Mouse (Mus musculus): ENCODE measurements around the gene Cpne7.

Gene Cpne7

GRCm38 (mm10) chr8:123114644-123115043 is 2.5 kb upstream of the Cpne7 start:
- DNase-seq, result no peak

- no peak for DNase-seq
Observed at GRCm38 (mm10) chr8:123117744-123118143, 570 bp downstream of the Cpne7 start.

DNA sequence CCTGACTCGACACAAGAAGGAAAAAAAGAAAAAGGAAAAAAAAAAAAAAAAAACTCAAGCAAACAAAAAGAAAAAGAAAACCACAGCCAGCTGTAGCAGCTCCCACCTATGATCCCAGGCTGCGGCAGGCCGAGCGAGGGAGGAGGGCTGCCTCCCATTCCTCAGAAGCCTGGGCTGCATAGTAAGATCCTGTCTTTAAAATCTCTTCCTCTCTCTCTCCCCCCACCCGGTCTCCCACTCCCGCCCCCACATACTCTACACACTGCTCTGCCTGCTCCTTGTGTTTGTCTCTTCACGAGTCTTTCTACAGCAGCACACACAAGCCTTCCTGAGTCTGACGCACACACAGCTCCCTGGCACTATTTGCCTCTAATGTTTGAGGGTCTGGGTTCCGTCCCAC is 4.9 kb downstream of the Cpne7 start:
- DNase-seq, result no peak

GRCm38 (mm10) chr8:123122670-123123069 is 5.5 kb downstream of the Cpne7 start:
- no peak for DNase-seq

DNA sequence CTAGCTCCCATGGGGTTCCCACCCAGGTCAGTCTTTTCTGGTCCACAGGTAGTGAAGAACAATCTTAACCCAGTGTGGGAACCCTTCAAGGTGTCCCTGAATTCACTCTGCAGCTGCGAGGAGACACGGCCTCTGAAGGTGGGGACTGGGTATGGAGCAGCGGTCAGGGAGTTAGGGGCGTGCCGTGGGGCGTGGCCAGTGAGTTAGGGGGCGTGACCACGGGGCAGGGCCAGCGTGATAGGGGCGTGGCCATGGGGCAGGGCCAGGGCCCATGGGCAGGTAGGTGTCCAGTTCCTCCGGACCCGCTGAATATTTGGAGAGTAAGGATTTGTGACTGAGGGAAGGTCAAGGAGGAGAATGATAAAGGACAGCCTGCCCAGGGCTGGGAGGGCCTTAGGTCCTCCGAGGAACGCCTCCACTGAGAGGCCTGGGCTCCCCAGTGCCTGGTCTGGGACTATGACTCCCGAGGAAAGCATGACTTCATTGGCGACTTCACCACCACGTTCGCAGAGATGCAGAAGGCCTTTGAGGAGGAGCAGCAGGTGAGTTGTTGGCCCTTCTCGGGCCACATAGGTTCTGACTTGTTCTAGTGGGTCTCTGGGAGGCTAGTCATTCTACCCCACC is 9.1 kb downstream of the Cpne7 start:
- peak; percentile 70 to 81 for DNase-seq

GRCm38 (mm10) chr8:123131041-123131440 is 13.9 kb downstream of the Cpne7 start:
- DNase-seq, result no peak

GRCm38 (mm10) chr8:123132953-123133352 is 15.8 kb downstream of the Cpne7 start:
- DNase-seq, result no peak

DNA sequence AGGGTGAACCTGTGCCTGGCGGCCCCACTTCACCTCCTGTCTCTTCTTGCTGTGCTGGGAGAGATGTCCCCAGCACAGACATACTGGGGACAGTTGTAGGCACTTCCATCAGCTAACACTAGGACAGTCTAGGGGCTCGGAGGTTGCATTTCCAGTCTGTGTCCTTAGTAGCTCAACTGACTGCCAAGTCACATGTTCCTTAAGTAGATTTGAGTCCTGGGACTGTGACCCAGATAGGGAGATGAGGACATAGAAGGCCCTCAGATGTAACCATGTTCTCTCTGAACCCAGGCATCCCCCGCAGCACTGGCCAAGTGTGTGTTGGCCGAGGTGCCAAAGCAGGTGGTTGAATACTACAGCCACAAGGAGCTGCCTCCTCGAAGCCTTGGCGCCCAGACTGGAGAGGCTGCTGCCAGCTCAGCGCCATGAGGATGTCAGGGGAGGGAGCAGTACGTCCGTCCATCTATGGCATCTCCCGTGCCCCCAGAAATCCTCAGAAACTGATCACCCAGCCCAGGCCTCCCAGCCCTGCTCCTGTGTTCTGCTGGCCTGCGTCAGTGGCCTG is 17.1 kb downstream of the Cpne7 start:
- DNase-seq, result no peak

DNA sequence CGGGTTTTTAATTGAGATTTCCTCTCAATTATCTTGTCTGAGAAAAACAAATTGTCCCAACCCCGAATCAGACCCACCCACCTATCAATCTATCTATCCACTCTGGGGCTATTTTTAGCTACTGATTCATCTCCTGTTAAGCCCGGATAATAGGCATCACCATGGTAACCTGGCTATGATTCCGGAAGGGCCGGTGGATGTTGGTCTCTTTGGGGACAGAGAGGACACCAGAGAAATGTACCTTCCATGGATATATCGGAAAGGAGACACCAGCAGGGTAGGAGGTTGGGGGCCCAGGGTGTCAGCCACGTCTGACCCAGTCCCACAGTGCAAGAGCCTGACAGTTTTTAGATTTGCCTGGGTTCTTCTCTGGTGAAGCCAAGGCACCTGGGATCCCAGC is 18.2 kb downstream of the Cpne7 start:
- no peak for DNase-seq

DNA sequence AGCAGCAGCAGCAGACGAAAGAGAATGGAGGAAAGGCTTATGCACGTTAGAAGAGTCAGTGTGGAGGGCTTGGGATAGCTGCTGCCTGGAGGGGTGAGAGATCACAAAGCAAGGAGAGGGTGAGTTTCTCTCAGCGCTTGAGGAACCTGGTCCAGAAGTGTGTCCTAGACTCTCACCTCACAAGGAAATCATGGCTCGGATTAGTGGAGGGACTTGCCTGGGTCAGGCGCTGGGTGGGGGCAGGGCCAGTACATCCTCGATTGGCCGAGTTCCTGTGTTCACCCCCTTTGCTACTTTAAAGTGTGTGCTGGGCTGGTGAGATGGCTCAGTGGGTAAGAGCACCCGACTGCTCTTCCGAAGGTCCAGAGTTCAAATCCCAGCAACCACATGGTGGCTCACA is 18.6 kb downstream of the Cpne7 start:
- no peak for DNase-seq

DNA sequence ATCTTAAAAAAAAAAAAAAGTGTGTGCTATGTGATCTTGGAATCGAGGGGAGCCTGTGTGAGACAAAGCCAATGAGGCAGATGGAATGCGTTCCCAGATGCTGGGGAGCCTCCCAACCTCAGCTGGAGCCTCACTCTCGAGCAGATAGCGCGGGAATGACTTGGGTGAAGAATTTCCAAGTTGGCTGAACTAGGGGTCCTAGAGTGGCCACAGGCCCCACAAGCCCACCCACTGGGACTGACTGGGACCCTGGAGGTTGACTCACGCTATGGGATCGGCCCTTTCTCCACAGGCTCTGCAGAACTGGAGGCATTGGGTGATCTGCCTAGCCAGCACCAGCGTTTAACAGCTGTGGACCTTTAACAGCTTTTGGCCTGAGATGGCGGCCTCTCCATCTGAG is 19.1 kb downstream of the Cpne7 start:
- no peak for DNase-seq

DNA sequence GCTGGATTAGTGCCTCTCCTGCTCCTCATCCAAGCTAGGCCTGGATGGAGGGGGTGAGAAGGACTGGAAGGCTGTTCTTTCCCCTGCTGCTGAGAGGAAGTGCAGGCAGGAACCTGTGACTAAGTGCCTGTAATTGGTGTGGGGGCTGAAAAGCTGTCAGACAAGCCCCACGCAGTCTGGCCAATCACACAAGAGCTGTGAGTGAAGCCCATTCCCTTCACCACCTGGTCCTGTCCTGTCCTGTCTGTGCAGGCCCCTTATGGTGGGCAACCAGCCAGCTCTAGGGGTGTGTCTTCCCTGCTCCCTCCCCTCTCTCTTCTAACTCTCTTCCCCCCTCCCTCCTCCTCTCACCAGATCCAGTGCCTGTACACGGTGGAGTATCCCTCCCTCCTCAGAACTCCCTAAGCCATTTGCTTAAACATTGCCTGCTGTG is 20.5 kb downstream of the Cpne7 start:
- peak; percentile 52 to 75 for DNase-seq

GRCm38 (mm10) chr8:123138741-123139140 is 21.6 kb downstream of the Cpne7 start:
- DNase-seq, result no peak

GRCm38 (mm10) chr8:123141741-123142462 is 24.7 kb downstream of the Cpne7 start:
- DNase-seq, result peak; percentile 83 to 87

DNA sequence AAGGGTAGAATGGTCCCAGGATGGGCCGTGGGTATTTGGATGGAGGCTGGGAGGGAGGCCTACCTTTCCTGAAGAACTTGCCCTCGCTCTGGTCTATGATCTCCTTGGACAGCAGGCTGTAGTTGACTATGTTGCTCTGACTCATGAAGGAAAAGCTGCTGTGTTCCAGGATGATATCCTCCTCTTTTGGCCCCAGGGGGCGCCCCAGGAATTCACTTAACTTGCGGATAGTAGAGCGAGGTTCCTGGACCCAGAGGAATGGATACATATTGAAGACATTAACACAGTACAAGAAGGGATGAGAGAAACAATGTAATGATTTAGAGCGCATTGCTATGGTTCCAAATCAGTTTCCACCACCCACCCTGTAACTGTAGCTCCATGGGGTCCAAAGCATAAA is 28.1 kb downstream of the Cpne7 start:
- peak; percentile 60 to 65 for DNase-seq

GRCm38 (mm10) chr8:123146390-123146789 is 29.2 kb downstream of the Cpne7 start:
- DNase-seq, result peak in 1 of 2 experiments; percentile 63

DNA sequence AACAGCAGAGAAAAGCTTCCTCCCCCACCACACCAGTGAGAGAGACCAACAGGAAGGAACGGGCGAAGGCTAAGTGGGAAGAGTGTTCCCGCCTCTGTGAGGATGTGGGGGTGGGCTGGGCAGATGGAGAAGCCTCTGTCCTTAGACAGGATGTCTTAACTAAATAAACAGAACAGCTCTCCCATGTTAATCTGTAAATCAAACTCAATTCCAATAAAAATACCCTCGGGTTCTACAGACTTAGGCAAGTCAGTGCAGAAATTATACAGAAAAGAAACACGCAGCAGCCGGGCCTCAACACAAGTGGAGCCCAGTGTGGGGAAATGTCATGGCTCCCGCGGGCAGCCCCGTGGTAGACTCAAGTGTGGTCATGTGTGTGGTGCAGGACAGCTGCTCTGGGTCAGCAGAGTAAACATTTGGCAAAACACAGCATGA is 33.6 kb downstream of the Cpne7 start:
- DNase-seq, result peak; percentile 60 to 74

- DNase-seq, result peak; percentile 56 to 60
Observed at GRCm38 (mm10) chr8:123155177-123155576, 38.0 kb downstream of the Cpne7 start.

GRCm38 (mm10) chr8:123156070-123156773 is 39.0 kb downstream of the Cpne7 start:
- no peak for DNase-seq

- peak; percentile 22 to 57 for DNase-seq
Observed at GRCm38 (mm10) chr8:123157888-123158465, 40.8 kb downstream of the Cpne7 start, which contains the start of gene Sult5a1. Gene Sult5a1 (minus strand): TSS chr8:123158315.

GRCm38 (mm10) chr8:123181391-123181790 is 64.2 kb downstream of the Cpne7 start:
- no peak for DNase-seq
